Mouse (Mus musculus) heart, postnatal 0 days (tissue): ENCODE measurements around the gene Dohh.

Experiments
- CTCF ChIP-seq: IDR thresholded peaks from 2 replicates; pipeline ENCODE4 v1.5.1; 2016; ENCODE audit warnings: antibody characterized with exemption, control low read depth, low read depth
- EP300 ChIP-seq: IDR thresholded peaks from 2 replicates; pipeline ENCODE4 v1.6.1; 2016; ENCODE audit warnings: antibody characterized with exemption, low read depth

- TF ChIP-seq CTCF (no peak), EP300 (no peak)
These were observed 9.3 kb downstream of the Dohh start for GRCm38 (mm10) chr10:81393456-81394063.
